In the genomic region with DNA sequence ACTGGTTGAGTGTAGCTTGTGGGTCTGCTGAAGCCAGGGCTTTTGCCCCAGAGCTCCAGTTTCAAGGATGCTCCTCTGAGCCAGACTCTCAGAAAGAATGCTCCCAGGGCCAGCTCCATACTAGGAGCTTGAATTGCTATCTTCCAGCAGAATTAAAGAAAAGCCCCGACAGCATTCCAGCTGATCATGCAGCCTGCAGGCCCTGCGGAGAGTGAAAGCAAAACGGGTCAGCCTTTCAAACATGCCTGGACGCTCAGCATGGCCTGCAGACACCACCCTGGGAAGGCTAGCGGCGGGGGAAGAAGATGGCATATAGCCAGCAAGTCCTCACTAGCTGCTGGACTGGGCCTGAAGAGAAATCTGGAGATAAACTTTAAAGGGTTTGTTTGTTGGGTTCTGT, we compare ENCODE assay signal across 7 mouse cellular contexts. TPM values are rescaled to one million over a fixed set of nuclear protein-coding genes. Genes with fewer than 3 reads are reported as not detected.
DNase-seq lines count a peak whose midpoint lies in the region; ATAC-seq and TF ChIP-seq lines count a peak whose summit lies in the region.

No protein-coding gene starts in this region.

- H3K27me3 ChIP-seq in hindbrain, embryonic 15.5 days = no peaks in the 10 kb centered on the region
- H3K27me3 ChIP-seq in midbrain, embryonic 13.5 days = no peaks in the 10 kb centered on the region

- WGBS in hindbrain, embryonic 15.5 days = 30% methylated on average over 6 of the region's 6 CpGs
- WGBS in midbrain, embryonic 13.5 days = 48% methylated on average over 6 of the region's 6 CpGs

- H3K4me1 ChIP-seq in hindbrain, embryonic 15.5 days (replicated peaks) = peaks cover 36% of the 10 kb centered on the region
- peaks cover 37% of the 10 kb centered on the region for H3K4me1 ChIP-seq in midbrain, embryonic 13.5 days (replicated peaks)

- peak overlapping the region; percentile 78 for H3K27ac ChIP-seq in layer of hippocampus, adult 2 months
- peak overlapping the region; percentile 60 for H3K27ac ChIP-seq in hindbrain, embryonic 15.5 days (replicated peaks)
- H3K27ac ChIP-seq in midbrain, embryonic 13.5 days = peak overlapping the region; percentile 14; the same call in 1 of the 2 replicates

- H3K4me2 ChIP-seq in hindbrain, embryonic 15.5 days = no peak overlapping the region
- H3K4me2 ChIP-seq in midbrain, embryonic 13.5 days (replicated peaks) = no peak overlapping the region

- no peak for TF ChIP-seq CTCF in layer of hippocampus, adult 2 months (conservative IDR thresholded peaks at IDR 0.05)

- no peak for ATAC-seq in hindbrain, embryonic 15.5 days (ENCODE audit: low FRiP score, low read depth)
- ATAC-seq in midbrain, embryonic 13.5 days = no peak
- no peak for ATAC-seq in monocyte, adult 5-6 weeks (replicated peaks; ENCODE audit: insufficient number of reproducible peaks, low FRiP score, low TSS enrichment, poor library complexity, severe bottlenecking)

- H3K4me3 ChIP-seq in layer of hippocampus, adult 2 months = no peak overlapping the region
- H3K4me3 ChIP-seq in hindbrain, embryonic 15.5 days = no peak overlapping the region
- no peak overlapping the region for H3K4me3 ChIP-seq in midbrain, embryonic 13.5 days (replicated peaks)

- H3K9ac ChIP-seq in hindbrain, embryonic 15.5 days = peak overlapping the region; percentile 15; the same call in 1 of the 2 replicates
- no peak overlapping the region for H3K9ac ChIP-seq in midbrain, embryonic 13.5 days (replicated peaks)

- intact Hi-C loops in gastrocnemius, postnatal 14 days (cut with DNase I; ENCODE audit: low total_unique reads) = loop anchor here (10.0 kb wide), 1 partner anchor 52 kb away; the partner anchor contains the start of gene Fam49a

- H3K9me3 ChIP-seq in hindbrain, embryonic 15.5 days = no peaks in the 10 kb centered on the region
- H3K9me3 ChIP-seq in midbrain, embryonic 13.5 days = no peaks in the 10 kb centered on the region

- DNase-seq in layer of hippocampus, adult 2 months (ENCODE audit: low spot score in 2 of 2) = no peak
- DNase-seq in layer of hippocampus, postnatal 36 days = no peak
- peak; percentile 46 for DNase-seq in gastrocnemius, postnatal 14 days
- no peak for DNase-seq in adipocyte (ENCODE audit: low spot score)

- no peaks in the 10 kb centered on the region for H3K36me3 ChIP-seq in hindbrain, embryonic 15.5 days
- 0 out of 2 replicates have a peak, but pooled peaks cover 2% of the 10 kb centered on the region for H3K36me3 ChIP-seq in midbrain, embryonic 13.5 days

RNA-seq across cellular contexts. Expression of gene Fam49a, which starts 55.0 kb away (rescaled TPM):
- total RNA-seq in layer of hippocampus, adult 2 months (2021) = 100 to 1,000 TPM; 178 to 186 TPM
- total RNA-seq in layer of hippocampus, postnatal 36 days (2021) = 100 to 1,000 TPM; 173 to 178 TPM
- 10 to 100 TPM; 10.5 to 12.8 TPM for total RNA-seq in gastrocnemius, postnatal 14 days (2021)
- polyA plus RNA-seq in hindbrain, embryonic 15.5 days (2015; fragmentation: Nextera tagmentation; extraction: Ambion mirVana) = 47.0 and 57.8 TPM in 2 replicates
- polyA plus RNA-seq in midbrain, embryonic 13.5 days (2015; fragmentation: Nextera tagmentation; extraction: Ambion mirVana) = 27.9 and 28.5 TPM in 2 replicates
- total RNA-seq in monocyte, adult 5-6 weeks (2017) = 246 to 301 TPM (median 285 TPM) in 3 replicates

Comparison
In these comparisons a context has a peak if more than half of its experiments do, and no peak if none do; other contexts are left out.
1. H3K27ac ChIP-seq: peak in every context shown above with its lines; median percentile 78 in layer of hippocampus, adult 2 months; 60 in hindbrain, embryonic 15.5 days; 14 in midbrain, embryonic 13.5 days.
2. RNA of gene Fam49a, which starts 55.0 kb away (total RNA-seq): 246 to 301 TPM in monocyte, adult 5-6 weeks, 178 to 186 TPM in layer of hippocampus, adult 2 months and 173 to 178 TPM in layer of hippocampus, postnatal 36 days; 10.5 to 12.8 TPM in gastrocnemius, postnatal 14 days; every median in the first group is over 10 times any median in the second.